Mouse (Mus musculus): ENCODE results near the gene Trpv2. TPM values are rescaled to one million over a fixed set of nuclear protein-coding genes. Genes with fewer than 3 reads are reported as not detected.

Gene Trpv2
- polyA plus RNA-seq, 1 experiment: 4.1 TPM

GRCm38 (mm10) chr11:62575297-62575658 is 992 bp downstream of the Trpv2 start:
- 0% methylated on average over 9 of the region's 9 CpGs for WGBS

GRCm38 (mm10) chr11:62575659-62576438 is 1.6 kb downstream of the Trpv2 start:
- peak overlapping the region; percentile 57 for H3K4me3 ChIP-seq (ENCODE audit: insufficient read depth, low read depth, low read length)
- 11% methylated on average over 27 of the region's 27 CpGs for WGBS
- H3K4me1 ChIP-seq (ENCODE audit: control insufficient read depth, insufficient read depth, low read length): no peaks in the 10 kb centered on the region
- no peak overlapping the region for H3K27ac ChIP-seq (ENCODE audit: insufficient read depth, low read depth, low read length)
- DNase-seq: no peak
- H3K27me3 ChIP-seq (replicated peaks; ENCODE audit: control insufficient read depth, insufficient read depth, low read length): no peaks in the 10 kb centered on the region
- no peaks in the 10 kb centered on the region for H3K36me3 ChIP-seq (ENCODE audit: control insufficient read depth, insufficient read depth, low read length)
- no peak for TF ChIP-seq POLR2A (IDR thresholded peaks at IDR 0.05; ENCODE audit: low read depth, low read length)

More at GRCm38 (mm10) chr11:62575297-62575658, 992 bp downstream of the Trpv2 start:
- no peaks in the 10 kb centered on the region for H3K36me3 ChIP-seq (ENCODE audit: control insufficient read depth, insufficient read depth, low read length)
- no peaks in the 10 kb centered on the region for H3K4me1 ChIP-seq (ENCODE audit: control insufficient read depth, insufficient read depth, low read length)
- DNase-seq: peak; percentile 87
- TF ChIP-seq CTCF (conservative IDR thresholded peaks at IDR 0.05; ENCODE audit: insufficient read depth, insufficient read length, low read depth, low read length): peak; percentile 92
- TF ChIP-seq POLR2A (IDR thresholded peaks at IDR 0.05; ENCODE audit: low read depth, low read length): no peak
- no peaks in the 10 kb centered on the region for H3K27me3 ChIP-seq (replicated peaks; ENCODE audit: control insufficient read depth, insufficient read depth, low read length)
- peak overlapping the region; percentile 57 for H3K4me3 ChIP-seq (ENCODE audit: insufficient read depth, low read depth, low read length)
- H3K27ac ChIP-seq (ENCODE audit: insufficient read depth, low read depth, low read length): no peak overlapping the region

GRCm38 (mm10) chr11:62576530-62577152 is 2.4 kb downstream of the Trpv2 start:
- 81% methylated on average over 16 of the region's 16 CpGs for WGBS
- Histone ChIP-seq H3K27ac (ENCODE audit: insufficient read depth, low read depth, low read length) (no peak overlapping the region), H3K27me3 (replicated peaks; ENCODE audit: control insufficient read depth, insufficient read depth, low read length) (no peaks in the 10 kb centered on the region), H3K4me1 (ENCODE audit: control insufficient read depth, insufficient read depth, low read length) (no peaks in the 10 kb centered on the region), H3K4me3 (ENCODE audit: insufficient read depth, low read depth, low read length) (peak overlapping the region; percentile 57; the same call in 1 of the 2 replicates), H3K36me3 (ENCODE audit: control insufficient read depth, insufficient read depth, low read length) (no peaks in the 10 kb centered on the region)
- no peak for TF ChIP-seq CTCF (conservative IDR thresholded peaks at IDR 0.05; ENCODE audit: insufficient read depth, insufficient read length, low read depth, low read length)
- no peak for TF ChIP-seq POLR2A (IDR thresholded peaks at IDR 0.05; ENCODE audit: low read depth, low read length)
- DNase-seq: no peak

GRCm38 (mm10) chr11:62583031-62583430 is 8.7 kb downstream of the Trpv2 start:
- Histone ChIP-seq H3K27ac (ENCODE audit: insufficient read depth, low read depth, low read length) (peak overlapping the region; percentile 47; the same call in 1 of the 2 replicates), H3K4me1 (ENCODE audit: control insufficient read depth, insufficient read depth, low read length) (peaks cover 3% of the 10 kb centered on the region; the same call in 1 of the 2 replicates), H3K36me3 (ENCODE audit: control insufficient read depth, insufficient read depth, low read length) (no peaks in the 10 kb centered on the region), H3K4me3 (ENCODE audit: insufficient read depth, low read depth, low read length) (no peak overlapping the region), H3K27me3 (replicated peaks; ENCODE audit: control insufficient read depth, insufficient read depth, low read length) (no peaks in the 10 kb centered on the region)
- DNase-seq: peak; percentile 53
- 49% methylated on average over 6 of the region's 6 CpGs for WGBS
- no peak for TF ChIP-seq POLR2A (IDR thresholded peaks at IDR 0.05; ENCODE audit: low read depth, low read length)
- no peak for TF ChIP-seq CTCF (conservative IDR thresholded peaks at IDR 0.05; ENCODE audit: insufficient read depth, insufficient read length, low read depth, low read length)

- 66% methylated on average over 9 of the region's 9 CpGs for WGBS
- no peak for DNase-seq
- H3K36me3 ChIP-seq (ENCODE audit: control insufficient read depth, insufficient read depth, low read length): no peaks in the 10 kb centered on the region
- no peak for TF ChIP-seq CTCF (conservative IDR thresholded peaks at IDR 0.05; ENCODE audit: insufficient read depth, insufficient read length, low read depth, low read length)
- TF ChIP-seq POLR2A (IDR thresholded peaks at IDR 0.05; ENCODE audit: low read depth, low read length): no peak
- no peaks in the 10 kb centered on the region for H3K27me3 ChIP-seq (replicated peaks; ENCODE audit: control insufficient read depth, insufficient read depth, low read length)
- H3K27ac ChIP-seq (ENCODE audit: insufficient read depth, low read depth, low read length): no peak overlapping the region
- H3K4me3 ChIP-seq (ENCODE audit: insufficient read depth, low read depth, low read length): no peak overlapping the region
- H3K4me1 ChIP-seq (ENCODE audit: control insufficient read depth, insufficient read depth, low read length): peaks cover 3% of the 10 kb centered on the region; the same call in 1 of the 2 replicates
These were observed 10.5 kb downstream of the Trpv2 start for GRCm38 (mm10) chr11:62584671-62585206.

GRCm38 (mm10) chr11:62587034-62587433 is 12.7 kb downstream of the Trpv2 start:
- Histone ChIP-seq H3K27ac (ENCODE audit: insufficient read depth, low read depth, low read length) (no peak overlapping the region), H3K36me3 (ENCODE audit: control insufficient read depth, insufficient read depth, low read length) (no peaks in the 10 kb centered on the region), H3K4me1 (ENCODE audit: control insufficient read depth, insufficient read depth, low read length) (peaks cover 3% of the 10 kb centered on the region; the same call in 1 of the 2 replicates), H3K27me3 (replicated peaks; ENCODE audit: control insufficient read depth, insufficient read depth, low read length) (no peaks in the 10 kb centered on the region), H3K4me3 (ENCODE audit: insufficient read depth, low read depth, low read length) (no peak overlapping the region)
- 92% methylated on average over 5 of the region's 5 CpGs for WGBS
- DNase-seq: no peak
- no peak for TF ChIP-seq POLR2A (IDR thresholded peaks at IDR 0.05; ENCODE audit: low read depth, low read length)
- TF ChIP-seq CTCF (conservative IDR thresholded peaks at IDR 0.05; ENCODE audit: insufficient read depth, insufficient read length, low read depth, low read length): no peak

GRCm38 (mm10) chr11:62589391-62589790 is 15.1 kb downstream of the Trpv2 start:
- no peak for DNase-seq
- no peaks in the 10 kb centered on the region for H3K27me3 ChIP-seq (replicated peaks; ENCODE audit: control insufficient read depth, insufficient read depth, low read length)
- no peak for TF ChIP-seq POLR2A (IDR thresholded peaks at IDR 0.05; ENCODE audit: low read depth, low read length)
- no peak for TF ChIP-seq CTCF (conservative IDR thresholded peaks at IDR 0.05; ENCODE audit: insufficient read depth, insufficient read length, low read depth, low read length)
- no peak overlapping the region for H3K4me3 ChIP-seq (ENCODE audit: insufficient read depth, low read depth, low read length)
- no peak overlapping the region for H3K27ac ChIP-seq (ENCODE audit: insufficient read depth, low read depth, low read length)
- no peaks in the 10 kb centered on the region for H3K36me3 ChIP-seq (ENCODE audit: control insufficient read depth, insufficient read depth, low read length)
- no peaks in the 10 kb centered on the region for H3K4me1 ChIP-seq (ENCODE audit: control insufficient read depth, insufficient read depth, low read length)
- 81% methylated on average over 10 of the region's 10 CpGs for WGBS
